Mouse (Mus musculus): ENCODE measurements at regions not wholly inside any gene's neighbourhood (a gene's known extent, or its start where the extent isn't known, plus 50 kb on each side); places are given as distances from the start of the nearest gene placed in this dataset.

DNA sequence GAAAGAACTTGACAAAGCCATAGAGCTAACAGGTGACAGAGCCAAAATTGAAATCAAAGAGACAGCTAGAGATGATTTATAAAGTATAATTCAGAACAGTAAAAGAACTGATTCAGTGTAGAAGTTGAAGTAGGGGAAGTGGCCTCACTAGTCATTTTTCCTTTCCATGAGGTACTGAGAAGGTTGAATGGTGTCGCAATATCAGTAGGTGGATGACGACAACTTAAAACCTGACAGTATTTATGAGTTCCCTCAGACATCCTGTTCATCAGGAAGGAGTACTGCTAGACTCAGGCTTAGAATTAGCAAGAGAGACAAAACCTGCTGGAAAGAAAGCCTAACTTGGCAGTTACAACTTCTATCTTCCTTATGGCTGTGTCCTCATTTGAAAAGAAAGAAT lies 605.1 kb upstream of the Rag2 start:
- TF ChIP-seq CTCF (conservative IDR thresholded peaks at IDR 0.05; ENCODE audit: low read length) (no peak), NANOG (IDR thresholded peaks at IDR 0.05; ENCODE audit: borderline replicate concordance, low read length) (no peak), POU5F1 (IDR thresholded peaks at IDR 0.05; ENCODE audit: borderline replicate concordance, low read length) (no peak)

All from E14TG2a.4 (cell line).